Mouse (Mus musculus) kidney, embryonic 16.5 days (tissue): Measurements from ENCODE around the gene Gdnf. TPM values are rescaled to one million over a fixed set of nuclear protein-coding genes. Genes with fewer than 3 reads are reported as not detected.

ENCODE experiments used
- ATAC-seq: fragments of 200-750 bp; cut with Nextera tagmentation; 2 replicates; pipeline ENCODE4 v1.8.0; 2017; ENCODE audit warnings: moderate TSS enrichment; ENCODE audit not compliant: low FRiP score, low TSS enrichment
- H3K27ac ChIP-seq: fragments of 300-500 bp; sonication (generic); 2 replicates; pipeline ENCODE4 v1.5.1; 2014; ENCODE audit warnings: low read length
- H3K27me3 ChIP-seq: fragments of 300-500 bp; sonication (generic); 2 replicates; pipeline ENCODE4 v1.6.1; 2014; ENCODE audit warnings: low read length, control low read depth, mixed read lengths; ENCODE audit not compliant: insufficient read depth
- H3K36me3 ChIP-seq: fragments of 300-500 bp; sonication (generic); 2 replicates; pipeline ENCODE4 v1.6.1; 2014; ENCODE audit warnings: low read length, control low read depth, mixed read lengths; ENCODE audit not compliant: insufficient read depth
- H3K4me1 ChIP-seq: fragments of 300-500 bp; sonication (generic); 2 replicates; pipeline ENCODE4 v1.6.1; 2014; ENCODE audit warnings: low read length, control low read depth, mixed read lengths; ENCODE audit not compliant: insufficient read depth
- H3K4me2 ChIP-seq: fragments of 300-500 bp; sonication (generic); replicated peaks from 2 replicates; pipeline ENCODE4 v1.6.1; 2014; ENCODE audit warnings: low read depth, low read length
- H3K4me3 ChIP-seq: fragments of 300-500 bp; sonication (generic); 2 replicates; pipeline ENCODE4 v1.5.1; 2014; ENCODE audit warnings: mild to moderate bottlenecking, low read length
- H3K9ac ChIP-seq: fragments of 300-500 bp; sonication (generic); replicated peaks from 2 replicates; pipeline ENCODE4 v1.6.1; 2014; ENCODE audit warnings: low read length
- H3K9me3 ChIP-seq: fragments of 300-500 bp; sonication (generic); 2 replicates; pipeline ENCODE4 v1.6.1; 2016; ENCODE audit warnings: low read length, control low read depth
- WGBS: fragments of 180-500 bp; shearing (Covaris S2); extraction: QIAGEN DNeasy Blood & Tissue Kit; methylation state at CpG from one replicate; pipeline ENCODE4 v1.1.7; 2014; 5-methylcytosine and 5-hydroxymethylcytosine counted together
- polyA plus RNA-seq: library from polyadenylated mRNA; unstranded; fragments of >200 nt; fragmentation: Nextera tagmentation; extraction: Ambion mirVana; gene quantifications from 2 replicates; pipeline ENCODE4 v1.2.1, GENCODE M21; 2015

The Gdnf gene
- polyA plus RNA-seq, 1 experiment from 2014 or later = 6.8 TPM

- H3K4me2 ChIP-seq = no peak overlapping the region
- H3K27ac ChIP-seq = no peak overlapping the region
- 95% methylated on average over 11 of the region's 11 CpGs for WGBS
- no peaks in the 10 kb centered on the region for H3K27me3 ChIP-seq
- peaks cover 5% of the 10 kb centered on the region for H3K4me1 ChIP-seq
- no peak overlapping the region for H3K4me3 ChIP-seq
- H3K9me3 ChIP-seq = no peaks in the 10 kb centered on the region
- peaks cover 5% of the 10 kb centered on the region; the same call in 1 of the 2 replicates for H3K36me3 ChIP-seq
- no peak for ATAC-seq
- no peak overlapping the region for H3K9ac ChIP-seq
Observed at GRCm38 (mm10) chr15:7884181-7884580, 73.5 kb downstream of the Gdnf start.

- H3K9ac ChIP-seq = no peak overlapping the region
- peaks cover 5% of the 10 kb centered on the region; the same call in 1 of the 2 replicates for H3K36me3 ChIP-seq
- H3K4me1 ChIP-seq = peaks cover 10% of the 10 kb centered on the region
- 35% methylated on average over 10 of the region's 10 CpGs for WGBS
- no peak overlapping the region for H3K4me2 ChIP-seq
- no peaks in the 10 kb centered on the region for H3K9me3 ChIP-seq
- H3K4me3 ChIP-seq = no peak overlapping the region
- H3K27ac ChIP-seq = no peak overlapping the region
- no peaks in the 10 kb centered on the region for H3K27me3 ChIP-seq
- ATAC-seq = 0 out of 2 replicates have a peak, but pooled peaks have one; percentile 31
Observed at GRCm38 (mm10) chr15:7885106-7885505, 74.5 kb downstream of the Gdnf start.

- H3K27ac ChIP-seq = no peak overlapping the region
- no peak overlapping the region for H3K4me2 ChIP-seq
- peaks cover 14% of the 10 kb centered on the region for H3K4me1 ChIP-seq
- no peak overlapping the region for H3K9ac ChIP-seq
- H3K36me3 ChIP-seq = peaks cover 4% of the 10 kb centered on the region; the same call in 1 of the 2 replicates
- no peak overlapping the region for H3K4me3 ChIP-seq
- ATAC-seq = no peak
- H3K9me3 ChIP-seq = no peaks in the 10 kb centered on the region
- H3K27me3 ChIP-seq = no peaks in the 10 kb centered on the region
- 89% methylated on average over 8 of the region's 8 CpGs for WGBS
Observed at GRCm38 (mm10) chr15:7886591-7886990, 75.9 kb downstream of the Gdnf start.
